8 mouse cellular contexts compared by ENCODE assay signal in genomic region chr1:170392771-170393728, GRCm38 (mm10).
DNase-seq lines count a peak whose midpoint lies in the region; ATAC-seq and TF ChIP-seq lines count a peak whose summit lies in the region.

No protein-coding gene starts in this region.

- H3K9ac ChIP-seq in hindbrain, embryonic 13.5 days: no peak overlapping the region
- no peak overlapping the region for H3K9ac ChIP-seq in hindbrain, embryonic 12.5 days
- no peak overlapping the region for H3K9ac ChIP-seq in hindbrain, embryonic 11.5 days (ENCODE audit: low read depth, low read length)

- no peaks in the 10 kb centered on the region for H3K36me3 ChIP-seq in small intestine, adult 2 months (ENCODE audit: control insufficient read depth, insufficient read depth, low read length)
- H3K36me3 ChIP-seq in hindbrain, embryonic 13.5 days: no peaks in the 10 kb centered on the region
- H3K36me3 ChIP-seq in hindbrain, embryonic 12.5 days: no peaks in the 10 kb centered on the region
- H3K36me3 ChIP-seq in hindbrain, embryonic 11.5 days (ENCODE audit: control insufficient read depth, insufficient read depth, low read length): no peaks in the 10 kb centered on the region

- H3K27ac ChIP-seq in left cerebral cortex, adult 2 months: peak overlapping the region; percentile 16; the same call in 1 of the 2 replicates
- peak overlapping the region; percentile 14; the same call in 1 of the 2 replicates for H3K27ac ChIP-seq in small intestine, adult 2 months (ENCODE audit: insufficient read depth, low read depth, low read length)
- H3K27ac ChIP-seq in hindbrain, embryonic 13.5 days: no peak overlapping the region
- H3K27ac ChIP-seq in hindbrain, embryonic 12.5 days: no peak overlapping the region
- H3K27ac ChIP-seq in hindbrain, embryonic 11.5 days (ENCODE audit: low read depth, low read length): no peak overlapping the region

- ATAC-seq in granulocyte monocyte progenitor cell, adult 5-6 weeks (replicated peaks; ENCODE audit: poor library complexity, severe bottlenecking): peak; percentile 79
- no peak for ATAC-seq in hindbrain, embryonic 13.5 days (ENCODE audit: low FRiP score)
- no peak for ATAC-seq in hindbrain, embryonic 12.5 days (ENCODE audit: low FRiP score)
- ATAC-seq in hindbrain, embryonic 11.5 days (ENCODE audit: low FRiP score): no peak

- 27% methylated on average over 14 of the region's 14 CpGs for WGBS in small intestine, adult 2 months
- WGBS in hindbrain, embryonic 13.5 days: 89% methylated on average over 14 of the region's 14 CpGs
- 86% methylated on average over 14 of the region's 14 CpGs for whole genome bisulfite sequencing in hindbrain, embryonic 12.5 days
- WGBS in hindbrain, embryonic 11.5 days: 89% methylated on average over 14 of the region's 14 CpGs

- no peak for TF ChIP-seq POLR2A in small intestine, adult 2 months (IDR thresholded peaks at IDR 0.05; ENCODE audit: low read depth, low read length)

- H3K4me2 ChIP-seq in hindbrain, embryonic 13.5 days: no peak overlapping the region
- no peak overlapping the region for H3K4me2 ChIP-seq in hindbrain, embryonic 12.5 days (replicated peaks)
- H3K4me2 ChIP-seq in hindbrain, embryonic 11.5 days (replicated peaks; ENCODE audit: low read depth, low read length): no peak overlapping the region

- H3K4me3 ChIP-seq in left cerebral cortex, adult 2 months: no peak overlapping the region
- H3K4me3 ChIP-seq in small intestine, adult 2 months (ENCODE audit: low read depth, low read length): peak overlapping the region; percentile 18; the same call in 1 of the 2 replicates
- H3K4me3 ChIP-seq in hindbrain, embryonic 13.5 days: no peak overlapping the region
- H3K4me3 ChIP-seq in hindbrain, embryonic 12.5 days: no peak overlapping the region
- H3K4me3 ChIP-seq in hindbrain, embryonic 11.5 days (ENCODE audit: low read depth, low read length): no peak overlapping the region

- H3K4me1 ChIP-seq in small intestine, adult 2 months (ENCODE audit: control insufficient read depth, insufficient read depth, insufficient read length, low read length): peaks cover 10% of the 10 kb centered on the region
- no peaks in the 10 kb centered on the region for H3K4me1 ChIP-seq in hindbrain, embryonic 13.5 days (replicated peaks)
- no peaks in the 10 kb centered on the region for H3K4me1 ChIP-seq in hindbrain, embryonic 12.5 days
- H3K4me1 ChIP-seq in hindbrain, embryonic 11.5 days (replicated peaks; ENCODE audit: control insufficient read depth, insufficient read depth, low read length): no peaks in the 10 kb centered on the region

- H3K9me3 ChIP-seq in hindbrain, embryonic 13.5 days: no peaks in the 10 kb centered on the region
- no peaks in the 10 kb centered on the region for H3K9me3 ChIP-seq in hindbrain, embryonic 12.5 days (replicated peaks)
- H3K9me3 ChIP-seq in hindbrain, embryonic 11.5 days (ENCODE audit: control insufficient read depth, low read length): no peaks in the 10 kb centered on the region

- TF ChIP-seq CTCF in left cerebral cortex, adult 2 months (IDR thresholded peaks at IDR 0.05): no peak
- no peak for TF ChIP-seq CTCF in small intestine, adult 2 months (IDR thresholded peaks at IDR 0.05; ENCODE audit: extremely low read depth, insufficient read length, insufficient replicate concordance, low read depth, low read length)

- intact Hi-C loops in left cerebral cortex, adult 2 months (cut with DNase I): no loop called here
- intact Hi-C loops in left cerebral cortex, postnatal 4 days (cut with DNase I): no loop called here

- no peaks in the 10 kb centered on the region for H3K27me3 ChIP-seq in small intestine, adult 2 months (ENCODE audit: control insufficient read depth, insufficient read depth, low read length)
- H3K27me3 ChIP-seq in hindbrain, embryonic 13.5 days: no peaks in the 10 kb centered on the region
- no peaks in the 10 kb centered on the region for H3K27me3 ChIP-seq in hindbrain, embryonic 12.5 days
- no peaks in the 10 kb centered on the region for H3K27me3 ChIP-seq in hindbrain, embryonic 11.5 days (ENCODE audit: control insufficient read depth, insufficient read depth, low read length)

- no peak for DNase-seq in left cerebral cortex, adult 2 months (ENCODE audit: extremely low spot score in 1 of 2, low spot score in 2 of 2)
- DNase-seq in left cerebral cortex, postnatal 4 days: no peak
- DNase-seq in kidney, postnatal 14 days: peak; percentile 90
- no peak for DNase-seq in hindbrain, embryonic 11.5 days (ENCODE audit: low spot score)

Comparison
In these comparisons a context has a peak if more than half of its experiments do, and no peak if none do; other contexts are left out.
1. H3K27ac ChIP-seq: peak in left cerebral cortex, adult 2 months (single experiment) and small intestine, adult 2 months (single experiment); none in hindbrain, embryonic 13.5 days (single experiment), hindbrain, embryonic 12.5 days (single experiment) and hindbrain, embryonic 11.5 days (single experiment).